Mouse (Mus musculus) kidney, adult 11 months (tissue): ENCODE data around the gene Prss56.

Source experiments
- DNase-seq: peaks from one replicate; pipeline ENCODE4 v3.0.0; 2022

The Prss56 gene

DNA sequence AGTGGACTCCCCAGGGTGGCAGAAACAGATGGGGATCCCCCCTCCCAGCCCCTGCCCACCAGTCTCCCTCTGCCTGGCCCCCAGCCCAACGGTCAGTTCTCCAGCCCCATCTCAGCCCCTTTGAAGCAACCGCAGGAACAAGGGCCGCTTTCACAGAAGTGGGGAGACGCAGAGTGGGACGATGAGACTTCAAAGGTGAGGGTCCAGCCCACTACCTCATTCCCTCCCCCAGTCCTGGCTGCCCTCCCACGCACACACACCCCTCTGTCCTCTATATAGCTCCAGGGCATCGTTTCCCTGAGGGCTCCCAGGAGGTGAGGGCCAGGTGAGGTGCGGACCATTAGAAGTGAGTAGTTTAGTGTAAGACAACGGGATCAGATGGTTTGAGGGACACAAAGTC, at the start of gene Prss56:
Prss56 (plus strand) TSS at position 301 of the 400 bp plus-strand sequence.
- no peak for DNase-seq

DNA sequence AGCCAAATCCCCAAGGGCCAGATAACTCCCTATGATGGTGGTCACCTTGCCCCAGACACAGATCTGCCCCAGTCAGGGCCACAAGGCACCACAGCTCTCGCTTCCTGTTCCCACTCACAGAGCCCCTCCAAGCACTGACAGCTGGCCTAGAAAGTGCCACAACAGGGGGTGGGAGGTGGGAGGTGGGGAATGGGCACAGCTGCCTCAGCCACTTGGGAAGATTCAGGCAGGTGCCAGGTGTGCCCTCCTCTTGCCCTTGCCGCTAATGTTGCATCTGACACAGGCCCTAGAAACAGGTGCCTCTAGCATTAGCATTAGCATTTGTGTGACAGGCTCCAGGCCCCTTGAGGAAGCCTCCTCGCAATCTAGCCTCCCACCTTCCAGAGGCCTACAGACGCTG, 41.6 kb upstream of the Prss56 start:
- DNase-seq: no peak

DNA sequence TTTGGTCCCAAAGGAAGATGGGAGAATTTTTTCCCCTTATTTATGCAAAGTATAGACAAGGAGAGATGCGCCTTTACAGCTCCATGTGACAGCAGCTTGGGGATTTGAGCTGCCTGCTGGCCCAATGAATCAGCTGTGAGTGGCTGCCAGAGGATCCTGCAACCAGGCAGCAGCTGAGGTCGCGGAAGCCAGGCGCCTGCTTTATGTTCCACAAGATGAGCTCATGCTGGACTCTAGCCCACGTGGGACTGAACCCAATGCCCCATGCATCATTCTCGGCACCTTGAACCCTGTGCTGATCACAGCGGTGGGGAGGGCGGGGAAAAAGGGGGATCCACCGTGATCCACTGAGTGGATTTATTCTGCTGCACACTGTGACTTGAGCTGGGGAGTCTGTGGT, 40.7 kb upstream of the Prss56 start:
- no peak for DNase-seq

DNA sequence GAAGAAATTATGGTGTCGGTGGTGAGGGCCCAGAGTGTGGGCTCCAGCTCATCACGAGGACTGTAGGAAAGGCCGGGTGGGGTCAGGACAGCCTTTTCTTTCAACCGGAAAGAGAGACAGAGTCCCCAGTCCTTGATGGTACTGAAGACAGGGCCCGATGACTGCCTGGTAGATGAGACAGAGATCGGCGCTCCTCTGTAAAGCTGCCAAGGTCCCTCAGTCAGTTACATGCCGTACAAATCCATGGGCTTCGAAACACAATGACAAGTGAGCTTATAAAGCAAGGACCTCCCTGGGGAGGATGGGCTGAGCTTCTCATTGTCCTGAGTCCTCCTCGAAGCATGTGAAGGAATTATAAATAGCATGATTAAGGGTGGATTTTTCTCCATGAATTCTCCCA, 40.0 kb upstream of the Prss56 start:
- DNase-seq: no peak

DNA sequence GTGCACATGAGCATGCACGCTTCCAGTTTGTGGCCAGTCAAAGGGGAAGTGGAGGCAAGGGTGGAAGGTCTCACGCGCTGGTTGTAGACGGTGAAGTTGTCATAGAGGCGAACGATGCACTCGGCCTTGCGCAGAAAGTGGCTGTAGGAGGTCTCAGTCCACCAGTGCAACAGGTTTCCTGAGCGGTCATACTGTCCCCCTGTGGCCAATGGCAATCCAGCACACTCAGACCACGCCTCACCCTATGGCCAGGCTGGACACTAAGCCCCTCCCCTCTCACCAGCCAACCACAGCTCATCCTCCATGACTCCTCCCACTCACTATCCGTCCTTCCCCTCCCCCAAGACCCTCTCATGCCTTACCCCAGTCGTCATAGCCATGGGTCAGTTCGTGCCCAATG, 33.7 kb upstream of the Prss56 start:
- DNase-seq: no peak

DNA sequence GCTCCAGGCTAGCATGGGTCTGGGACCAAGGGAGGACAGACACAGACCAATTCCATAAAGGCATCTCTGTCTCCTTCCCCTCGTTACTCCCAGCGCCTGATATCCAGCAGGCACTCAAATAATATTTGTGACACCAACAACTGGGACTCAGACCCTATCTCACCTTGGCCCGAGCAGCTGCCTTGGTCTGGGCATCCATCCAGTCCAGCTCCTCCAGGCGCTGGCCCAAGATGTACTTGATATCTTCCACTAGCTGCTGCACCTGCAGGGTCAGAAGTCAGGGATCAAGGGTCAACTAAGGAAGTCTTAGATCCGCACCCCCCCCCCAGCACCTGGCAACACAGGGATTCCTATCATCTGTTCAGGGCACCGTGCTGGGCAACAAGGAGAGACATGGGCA, 31.8 kb upstream of the Prss56 start:
- DNase-seq: no peak

DNA sequence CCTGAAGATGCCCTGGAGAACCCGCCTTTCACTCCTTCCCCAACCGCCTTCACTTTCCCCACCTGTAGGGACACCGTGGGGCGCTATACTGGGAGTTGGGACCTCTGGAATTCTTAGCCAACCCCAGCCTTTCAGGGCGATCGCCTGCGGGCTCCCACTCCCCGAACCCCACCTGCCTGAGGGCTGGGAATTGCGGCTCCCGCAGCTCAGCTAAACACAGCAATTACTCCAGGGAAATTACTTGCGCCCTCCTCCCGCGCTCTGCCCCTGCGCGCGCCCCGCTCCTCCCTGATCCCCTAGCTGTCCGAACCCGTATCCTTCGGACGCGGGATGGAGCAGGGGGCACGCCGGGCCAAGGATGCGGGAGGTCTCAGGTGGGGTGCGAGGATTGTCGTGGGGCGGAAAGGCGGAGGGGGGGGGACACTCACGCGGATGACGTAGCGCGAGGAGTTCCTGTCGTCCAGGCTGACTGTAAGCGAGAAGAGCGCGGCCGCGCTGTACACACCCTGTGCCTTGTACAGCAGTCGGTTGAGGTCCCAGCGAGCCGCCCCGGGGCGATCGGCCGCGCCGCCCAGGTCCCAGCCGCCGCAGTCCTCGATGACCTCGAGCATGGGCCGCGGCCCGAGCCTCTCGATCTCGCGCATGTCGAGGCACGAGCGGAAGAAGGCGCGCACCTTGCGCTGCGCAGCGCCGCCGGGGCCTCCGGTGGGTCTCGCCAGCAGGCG, 29.2 kb upstream of the Prss56 start:
- no peak for DNase-seq

DNA sequence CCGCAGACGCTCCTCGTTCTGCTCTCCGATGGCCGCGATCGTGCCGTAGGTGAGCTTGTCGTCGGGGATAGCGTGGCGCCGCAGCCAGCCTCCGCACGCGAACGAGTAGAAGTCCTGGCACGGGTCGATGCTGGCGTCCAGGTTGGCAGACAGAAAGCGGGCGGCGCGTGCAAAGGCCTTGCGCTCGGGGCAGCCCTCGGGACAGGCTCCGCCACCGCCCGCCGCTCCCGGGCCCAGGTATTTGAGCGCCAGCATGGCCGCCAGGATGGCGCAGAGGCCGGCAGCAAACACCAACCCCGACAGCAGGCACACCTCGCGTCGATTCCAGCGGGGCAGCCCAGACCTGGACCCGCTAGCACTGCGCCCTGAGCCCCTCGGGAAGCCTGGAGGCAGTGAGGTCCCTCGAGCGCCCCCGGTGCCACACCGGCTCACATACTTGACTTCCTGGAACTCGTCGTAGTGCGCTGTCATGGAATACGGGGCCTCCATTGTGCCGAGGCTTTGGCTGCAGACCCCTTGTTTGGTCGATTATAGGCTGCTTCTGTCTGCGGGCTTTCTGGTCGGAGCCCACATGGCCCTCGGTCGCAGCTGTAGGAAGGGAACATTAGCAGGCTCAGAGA, 28.5 kb upstream of the Prss56 start:
- DNase-seq: no peak

DNA sequence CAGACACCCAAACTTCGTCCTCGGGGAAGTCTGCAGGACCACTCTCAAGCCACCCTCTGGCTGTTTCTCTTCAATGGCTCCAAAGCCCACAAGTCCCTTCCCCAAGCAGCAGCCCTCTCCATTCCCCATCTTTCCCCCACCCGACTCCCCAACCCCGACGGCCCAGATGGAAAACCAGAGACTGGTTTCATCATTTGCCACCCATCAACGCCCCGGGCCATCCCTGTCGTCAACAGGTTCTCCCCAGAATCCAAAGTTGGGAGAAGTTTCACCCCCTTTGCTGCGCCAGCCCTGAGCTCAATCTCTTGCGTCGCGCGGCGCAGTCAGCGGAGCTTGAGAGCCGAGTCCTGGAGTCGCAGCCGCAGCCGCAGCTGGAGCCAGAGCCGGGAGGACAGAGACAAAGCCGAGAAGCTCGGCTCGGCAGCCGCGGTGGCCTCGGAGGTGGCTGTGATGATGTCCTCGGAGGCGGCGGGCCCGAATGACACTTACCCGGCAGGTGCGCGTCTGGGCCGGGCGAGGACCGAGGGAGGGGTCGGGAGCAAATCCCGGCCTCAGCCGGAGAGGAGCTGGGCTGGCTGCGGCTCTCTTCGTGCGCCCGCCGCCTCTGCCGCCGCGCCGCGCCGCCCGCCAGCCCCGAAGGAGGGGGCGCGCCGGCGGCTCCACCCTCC, 27.4 kb upstream of the Prss56 start:
- DNase-seq: no peak

DNA sequence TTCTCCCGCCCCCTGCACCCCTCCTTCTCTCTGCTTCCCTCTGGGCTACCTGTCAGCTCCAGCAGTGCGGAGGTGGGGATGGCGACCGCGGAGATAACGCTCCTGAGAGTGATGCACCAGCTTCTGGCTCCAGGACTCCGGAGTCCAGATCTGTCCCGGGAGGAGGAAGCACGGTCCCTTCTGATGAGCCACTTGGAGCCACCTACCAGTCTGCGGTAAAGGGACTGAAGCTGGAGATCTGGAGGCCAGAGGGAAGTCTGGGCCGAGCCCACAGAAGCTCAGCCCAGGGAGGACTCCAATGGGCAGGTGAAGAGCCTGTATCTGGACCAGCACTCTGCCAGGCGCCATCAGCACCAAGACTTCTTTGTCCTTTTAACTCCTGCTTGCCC, 26.9 kb upstream of the Prss56 start, which contains the start of gene Ecel1:
Ecel1 (minus strand) TSS at position 323 of the 389 bp plus-strand sequence.
- DNase-seq: no peak

DNA sequence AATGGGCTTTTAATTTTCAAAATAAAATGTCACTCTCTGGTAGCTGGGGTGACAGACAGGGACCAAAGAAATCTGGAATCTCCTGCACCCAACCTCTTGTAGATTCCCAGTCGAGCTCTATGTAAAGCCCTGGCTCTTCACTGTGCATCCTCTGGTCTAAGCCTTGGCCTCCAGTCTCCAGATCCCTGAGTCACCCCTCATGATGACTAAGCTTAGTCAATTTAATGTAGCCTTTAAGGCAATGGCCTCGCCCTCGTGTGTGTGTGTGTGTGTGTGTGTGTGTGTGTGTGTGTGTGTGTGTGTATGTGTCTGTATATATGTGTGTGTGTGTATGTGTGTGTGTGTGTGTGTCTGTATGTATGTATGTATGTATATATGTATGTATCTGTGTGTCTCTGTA, 23.7 kb upstream of the Prss56 start:
- DNase-seq: no peak

DNA sequence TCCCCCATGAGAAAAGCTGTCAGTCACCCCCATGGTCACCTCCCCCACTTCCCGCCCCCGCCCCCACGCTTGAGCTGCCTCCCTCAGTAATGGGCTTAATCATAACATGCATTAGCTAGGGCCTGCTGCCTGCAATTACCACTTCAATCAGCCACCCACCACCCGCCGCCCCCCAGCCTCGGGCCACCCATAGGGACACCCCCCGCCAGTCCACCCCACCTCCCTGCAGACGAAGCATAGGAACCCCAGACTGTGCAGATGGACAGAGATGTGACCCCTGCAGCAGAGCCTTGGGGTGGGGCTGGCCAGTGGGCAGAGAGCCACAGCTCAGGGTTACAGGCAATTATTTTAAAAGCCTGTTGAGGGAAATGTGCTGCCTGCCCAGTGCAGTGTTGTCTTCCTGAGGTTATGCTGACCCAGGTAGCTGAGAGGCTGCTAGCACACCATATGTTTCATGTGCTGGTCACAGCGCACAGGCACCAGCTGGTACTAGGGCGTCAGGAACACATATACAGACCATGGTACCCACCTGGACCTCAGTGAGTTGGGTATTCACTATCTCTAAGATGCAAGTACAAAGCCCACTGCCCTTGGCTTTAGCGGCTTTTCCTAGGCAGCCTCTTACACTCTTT, 18.8 kb upstream of the Prss56 start:
- no peak for DNase-seq

DNA sequence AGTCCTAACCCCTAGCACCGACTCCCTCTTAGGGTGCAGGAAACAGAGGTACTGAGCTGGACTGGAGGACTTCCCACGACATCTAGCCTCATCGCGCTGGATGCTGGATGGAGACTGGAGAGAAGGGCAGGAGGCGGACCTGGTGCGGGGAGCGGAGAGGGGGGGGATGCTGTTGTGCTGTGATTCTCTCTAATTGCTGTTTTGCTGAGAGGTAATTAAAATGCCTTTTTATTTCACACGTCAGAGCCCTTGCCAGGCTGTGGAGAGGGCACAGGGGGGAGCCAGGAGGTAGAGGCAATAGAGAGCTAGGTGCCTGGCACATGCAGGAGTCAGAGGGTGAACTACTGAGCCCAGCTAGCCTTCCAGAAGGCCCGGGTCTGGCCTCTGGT, 18.3 kb upstream of the Prss56 start:
- DNase-seq: no peak

DNA sequence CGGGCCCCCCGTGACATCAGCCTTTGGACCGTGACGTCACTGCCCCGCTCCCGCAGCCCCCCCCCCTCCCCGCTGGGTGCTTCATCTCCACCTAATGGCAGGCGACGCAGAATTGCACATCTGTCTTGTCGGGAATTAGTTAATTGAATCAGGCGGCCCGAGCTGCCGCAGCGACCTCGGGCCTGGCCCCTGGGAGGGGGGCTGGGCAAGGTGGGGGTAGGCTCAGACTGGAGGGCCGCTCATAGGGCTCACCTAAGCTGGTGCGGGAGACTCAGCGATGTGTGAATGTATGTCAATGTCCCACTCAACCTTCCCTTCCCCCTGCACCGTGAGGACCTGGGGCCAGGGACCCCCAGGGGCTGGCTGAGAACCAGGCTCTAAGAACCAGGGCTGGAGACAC, 12.7 kb upstream of the Prss56 start:
- DNase-seq: no peak

DNA sequence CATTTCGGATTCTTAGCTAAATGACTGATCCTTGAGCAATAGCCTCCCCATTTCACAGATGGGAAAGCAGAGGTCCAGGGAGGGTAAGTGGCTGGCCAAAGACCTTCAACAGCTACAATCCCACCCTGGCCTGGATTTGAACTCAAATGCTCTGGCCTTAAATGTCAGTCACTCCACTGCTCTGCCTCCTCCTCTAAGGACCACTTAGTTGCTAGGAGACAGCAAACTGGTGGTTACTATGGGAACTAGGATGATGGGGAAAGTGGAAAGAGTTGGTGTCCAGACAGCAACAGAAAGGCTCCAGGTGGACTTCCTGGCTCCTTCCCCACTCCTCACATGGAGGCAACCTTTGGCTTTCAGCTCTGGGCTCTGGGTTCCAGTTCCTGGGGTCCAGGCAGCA, 11.8 kb upstream of the Prss56 start:
- DNase-seq: no peak

DNA sequence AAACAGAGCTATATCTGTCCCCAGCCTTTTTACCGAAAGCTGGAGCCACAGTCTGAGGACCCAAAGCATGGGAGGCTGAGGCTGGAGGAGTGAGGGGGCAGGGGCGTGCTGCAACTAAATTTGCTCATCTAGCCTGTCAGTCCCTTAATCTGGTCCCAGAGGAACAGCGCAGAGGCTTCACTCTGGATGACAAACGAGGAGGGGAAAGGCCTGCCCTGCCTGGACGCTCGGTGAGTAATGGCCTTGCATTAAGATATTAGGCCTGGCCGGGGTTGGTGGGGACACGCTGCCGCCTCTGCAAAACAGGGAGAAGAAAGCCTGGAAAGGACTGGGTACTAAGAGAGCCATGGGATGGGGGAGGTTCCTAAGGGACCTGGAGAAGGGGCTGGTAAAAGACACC, 10.8 kb upstream of the Prss56 start:
- no peak for DNase-seq

DNA sequence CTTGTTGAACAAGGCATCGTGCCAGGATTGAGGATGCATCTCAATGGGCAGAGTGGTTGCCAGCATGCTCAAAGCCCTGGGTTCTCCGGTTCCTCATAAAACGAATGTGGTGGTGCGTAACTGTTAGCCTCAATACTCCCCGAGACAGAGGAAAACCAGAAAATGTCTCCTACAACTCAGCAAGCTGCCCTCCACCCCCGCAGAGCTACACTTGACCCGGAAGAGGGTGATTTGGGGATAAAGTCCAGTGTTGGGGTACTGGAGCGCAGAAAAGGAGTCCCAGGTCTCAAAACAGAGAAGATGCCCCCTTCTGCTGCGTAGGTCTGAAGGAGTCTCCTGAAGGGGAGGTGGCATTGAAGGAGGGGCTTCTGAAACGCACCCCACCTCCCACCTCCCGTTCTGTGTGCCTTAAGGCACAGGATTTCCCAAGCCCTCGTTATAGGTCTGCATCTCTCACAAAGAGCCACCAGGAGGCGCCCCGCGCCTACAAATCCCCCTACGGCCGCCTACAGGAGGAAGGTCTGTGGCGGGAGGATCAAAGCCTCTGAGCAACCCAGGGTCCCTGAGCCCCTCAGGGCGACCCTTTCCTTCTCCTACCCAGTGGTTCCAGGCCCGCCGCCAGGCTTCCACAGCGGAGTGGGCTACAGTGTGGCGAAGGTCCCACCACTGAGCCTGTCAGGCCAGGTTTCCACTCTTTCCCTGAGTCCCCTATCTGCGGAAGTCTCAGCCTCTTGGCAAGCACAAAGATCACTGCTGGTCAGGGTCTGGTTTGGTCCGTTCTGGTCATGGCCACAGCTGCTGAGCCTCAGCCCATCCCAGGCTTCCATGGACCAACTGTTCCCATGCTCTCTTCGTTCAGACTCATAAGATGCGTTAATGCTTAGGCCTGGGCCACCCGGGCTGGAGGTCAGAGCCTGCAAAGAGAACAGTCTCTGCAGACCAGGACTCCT, 8.8 kb upstream of the Prss56 start:
- peak; percentile 60 for DNase-seq

DNA sequence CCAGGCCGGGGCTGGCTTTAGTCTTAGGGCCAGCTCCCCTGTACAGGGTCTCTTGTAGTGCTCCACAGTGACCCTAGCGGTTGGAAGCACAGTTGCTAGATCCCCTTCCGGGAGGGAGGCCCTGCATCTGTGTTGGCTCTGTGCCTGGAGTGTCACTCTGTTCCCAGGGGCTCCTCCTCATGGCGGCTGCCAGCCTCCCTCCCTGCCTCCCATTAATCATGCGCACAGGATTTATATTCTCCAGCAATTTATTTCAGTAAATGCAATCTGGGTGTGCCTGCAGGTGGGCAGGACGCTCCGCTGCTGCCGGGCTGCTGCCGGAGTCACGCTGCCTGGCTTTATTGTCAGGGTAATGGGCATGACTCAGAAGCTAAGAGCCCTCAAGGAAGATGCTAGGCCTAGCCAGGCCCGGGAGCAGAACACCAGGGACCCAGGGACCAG, 7.2 kb upstream of the Prss56 start:
- no peak for DNase-seq

DNA sequence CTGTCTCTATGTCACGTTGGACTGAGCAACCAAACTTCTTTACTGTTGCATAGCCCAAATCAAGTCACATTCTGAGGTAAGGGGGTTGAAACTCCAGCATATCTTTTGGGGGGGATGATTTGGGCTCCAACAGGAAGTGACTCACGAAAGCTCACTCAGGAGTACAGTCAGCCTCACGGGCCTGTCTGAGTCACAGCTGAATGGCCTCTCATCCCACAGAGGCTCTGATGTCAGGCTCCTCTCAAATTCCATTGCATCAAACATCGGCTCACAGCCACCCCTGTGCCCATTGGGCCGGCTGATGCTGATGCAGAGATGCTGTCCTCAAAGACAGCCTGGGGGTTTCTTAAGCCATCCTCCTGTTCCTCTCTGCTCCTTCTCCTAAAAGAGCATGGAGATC, 2.2 kb upstream of the Prss56 start:
- no peak for DNase-seq

DNA sequence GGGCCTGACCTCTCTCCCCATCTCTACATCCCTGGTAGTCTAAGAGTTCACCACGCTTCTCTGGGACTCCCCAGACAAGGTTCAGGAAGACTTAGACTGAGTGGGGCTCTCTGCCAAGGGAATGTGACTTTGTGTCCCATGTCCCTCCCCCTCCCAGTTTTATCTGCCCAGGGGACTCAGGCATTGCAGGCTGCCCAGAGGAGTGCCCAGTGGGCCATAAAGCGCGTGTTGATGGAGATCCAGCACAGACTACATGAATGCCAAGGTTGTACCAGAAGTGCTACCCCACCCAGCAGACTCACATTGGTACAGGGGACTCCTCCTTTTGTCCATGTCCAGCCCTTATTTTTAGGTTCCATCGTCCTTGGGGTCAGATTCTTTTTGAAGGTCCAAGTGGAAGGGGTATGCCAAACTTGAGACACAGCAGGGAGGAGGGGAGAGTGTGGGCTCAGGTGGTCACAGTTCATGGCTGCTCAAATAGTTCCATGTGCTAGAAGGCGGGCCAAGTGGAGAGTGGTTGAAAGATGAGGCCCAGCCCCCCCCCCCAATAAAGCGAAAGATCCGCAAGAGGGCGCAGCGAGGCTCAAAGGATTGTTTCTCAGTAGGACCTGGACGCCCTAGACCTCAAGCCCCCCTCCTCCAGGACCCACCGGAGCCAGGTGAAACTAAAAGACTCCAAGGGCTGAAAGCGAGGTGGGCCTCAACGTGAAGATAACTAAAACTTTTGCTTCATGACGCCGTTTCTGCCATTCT, 1.1 kb downstream of the Prss56 start:
- DNase-seq: no peak

DNA sequence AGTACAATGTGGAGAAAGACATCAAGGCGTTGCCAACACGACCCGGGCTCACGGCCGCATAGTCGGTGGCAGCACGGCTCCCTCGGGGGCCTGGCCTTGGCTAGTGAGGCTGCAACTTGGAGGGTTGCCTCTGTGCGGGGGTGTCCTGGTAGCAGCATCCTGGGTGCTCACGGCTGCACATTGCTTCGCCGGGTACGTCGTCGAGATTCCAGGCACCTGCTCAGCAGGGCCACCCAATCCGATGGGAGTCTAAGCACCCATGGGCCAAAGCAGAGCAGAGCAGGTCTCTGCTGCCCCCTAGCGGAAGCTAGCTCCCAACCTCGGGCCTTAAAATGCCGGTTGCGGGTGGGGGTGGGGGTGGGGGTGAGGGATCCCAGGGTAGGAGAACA, 1.6 kb downstream of the Prss56 start:
- peak; percentile 57 for DNase-seq

DNA sequence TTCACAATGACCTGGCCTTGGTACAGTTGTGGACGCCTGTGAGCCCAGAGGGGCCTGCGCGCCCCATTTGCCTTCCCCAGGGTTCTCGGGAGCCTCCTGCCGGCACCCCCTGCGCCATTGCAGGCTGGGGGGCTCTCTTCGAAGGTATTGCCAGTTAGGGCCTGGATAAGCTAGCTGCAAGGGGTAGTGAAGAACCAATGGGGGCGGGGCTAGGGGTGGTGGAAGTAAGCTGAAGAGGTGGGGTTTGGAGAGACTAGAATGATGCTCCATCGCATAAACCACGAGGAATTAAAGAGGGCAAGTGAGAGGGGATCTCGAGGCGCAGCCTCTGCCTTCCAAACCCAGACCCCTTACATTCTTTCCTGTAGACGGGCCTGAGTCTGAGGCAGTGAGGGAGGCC, 2.4 kb downstream of the Prss56 start:
- DNase-seq: no peak
